Mouse (Mus musculus): ENCODE results near the gene Exoc4. TPM values are rescaled to one million over a fixed set of nuclear protein-coding genes. Genes with fewer than 3 reads are reported as not detected.

Gene Exoc4
- 67.1 to 79.2 TPM (median 76.9 TPM) in 4 replicates for total RNA-seq (2023; ENCODE audit: inconsistent age)

DNA sequence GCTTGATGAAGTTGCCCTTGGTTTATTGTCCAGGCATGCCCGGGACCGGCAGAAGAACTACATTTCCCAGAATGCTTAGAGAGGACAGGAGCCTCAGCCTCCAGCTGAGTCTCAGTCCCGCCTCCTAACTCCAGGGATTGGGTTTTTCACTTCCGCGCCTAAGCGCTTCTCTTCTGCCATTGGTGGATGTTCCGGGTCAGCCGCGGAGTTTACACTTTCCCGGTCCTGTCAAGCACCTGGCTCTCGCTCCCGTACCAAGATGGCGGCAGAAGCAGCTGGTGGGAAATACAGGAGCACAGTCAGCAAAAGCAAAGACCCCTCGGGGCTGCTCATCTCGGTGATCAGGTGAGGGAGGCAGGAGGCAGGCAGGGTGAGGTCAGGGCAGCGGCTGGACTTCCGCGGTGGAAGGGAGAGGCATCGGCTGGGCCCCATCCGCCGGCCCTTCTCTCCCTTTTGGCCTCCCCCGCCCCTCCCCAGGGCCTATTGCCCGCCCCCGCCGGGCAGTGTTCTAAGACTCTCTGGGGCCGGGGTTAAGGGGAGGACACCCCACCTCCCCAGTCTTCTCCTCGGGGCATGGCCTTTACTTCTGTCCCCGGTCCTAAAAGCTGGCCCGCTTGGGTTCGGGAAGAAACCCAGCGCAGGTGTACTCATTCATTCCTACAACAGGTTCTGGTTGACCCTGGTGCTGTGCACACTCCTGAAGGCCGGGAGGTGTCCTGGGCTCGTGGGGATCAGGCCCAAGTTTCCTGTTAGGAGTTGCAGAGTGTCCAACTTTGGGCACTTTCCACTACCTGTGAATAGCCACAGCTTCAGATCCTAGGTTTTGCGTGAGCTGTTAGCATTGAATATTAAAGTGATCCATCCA is at the start of gene Exoc4:
Gene Exoc4, plus strand, starts transcription at position 192 of the 865 bp plus-strand sequence.

Other genes with a start within 250 kb of the Exoc4 start
- 71.0 to 79.2 TPM (median 73.8 TPM) in 4 replicates for gene Chchd3, start 188.8 kb upstream of the Exoc4 start, total RNA-seq (2023; ENCODE audit: inconsistent age)

All from B cell, adult (primary cell).